Mouse (Mus musculus) hindbrain, postnatal 0 days (tissue): ENCODE data around the gene Gmcl1. TPM values are rescaled to one million over a fixed set of nuclear protein-coding genes. Genes with fewer than 3 reads are reported as not detected.

Experiments
- ATAC-seq: fragments of 200-750 bp; cut with Nextera tagmentation; 2 replicates; pipeline ENCODE4 v1.8.0; 2017; ENCODE audit warnings: mild to moderate bottlenecking, moderate TSS enrichment, moderate library complexity
- DNase-seq: peaks from one replicate; pipeline ENCODE4 v3.0.0-alpha.2; 2015; ENCODE audit warnings: low spot score
- H3K27ac ChIP-seq: fragments of 300-500 bp; sonication (generic); 2 replicates; pipeline ENCODE4 v1.5.1; 2014; ENCODE audit warnings: mild to moderate bottlenecking
- H3K27me3 ChIP-seq: fragments of 300-500 bp; sonication (generic); 2 replicates; pipeline ENCODE4 v1.6.1; 2014; ENCODE audit warnings: low read length, mixed read lengths; ENCODE audit not compliant: insufficient read depth
- H3K36me3 ChIP-seq: fragments of 300-500 bp; sonication (generic); 2 replicates; pipeline ENCODE4 v1.6.1; 2014; ENCODE audit warnings: low read length, mixed read lengths; ENCODE audit not compliant: insufficient read depth
- H3K4me1 ChIP-seq: fragments of 300-500 bp; sonication (generic); 2 replicates; pipeline ENCODE4 v1.6.1; 2014; ENCODE audit warnings: antibody characterized with exemption, low read length, mixed read lengths; ENCODE audit not compliant: insufficient read depth
- H3K4me2 ChIP-seq: fragments of 300-500 bp; sonication (generic); 2 replicates; pipeline ENCODE4 v1.6.1; 2014; ENCODE audit warnings: low read depth, mild to moderate bottlenecking, low read length, moderate library complexity, mixed read lengths
- H3K4me3 ChIP-seq: fragments of 300-500 bp; sonication (generic); 2 replicates; pipeline ENCODE4 v1.5.1; 2014; ENCODE audit warnings: low read length
- H3K9ac ChIP-seq: fragments of 300-500 bp; sonication (generic); replicated peaks from 2 replicates; pipeline ENCODE4 v1.6.1; 2014; ENCODE audit warnings: mild to moderate bottlenecking, low read length, moderate library complexity, mixed read lengths
- H3K9me3 ChIP-seq: fragments of 300-500 bp; sonication (generic); 2 replicates; pipeline ENCODE4 v1.6.1; 2016; ENCODE audit warnings: low read length, mixed read lengths
- CTCF ChIP-seq: IDR thresholded peaks from 2 replicates; pipeline ENCODE4 v1.5.1; 2016; ENCODE audit warnings: antibody characterized with exemption, control low read depth, low read depth
- WGBS: fragments of 180-500 bp; shearing (Covaris S2); extraction: QIAGEN DNeasy Blood & Tissue Kit; methylation state at CpG from one replicate; pipeline ENCODE4 v1.1.7; 2014; 5-methylcytosine and 5-hydroxymethylcytosine counted together
- polyA plus RNA-seq: library from polyadenylated mRNA; unstranded; fragments of >200 nt; fragmentation: Nextera tagmentation; extraction: Ambion mirVana; gene quantifications from 2 replicates; pipeline ENCODE4 v1.2.1, GENCODE M21; 2015
- total RNA-seq: library from RNA; depleted of rRNA; stranded (reverse); fragments of >200 nt; gene quantifications from 2 replicates; pipeline ENCODE4 v1.2.3, GENCODE M21; 2014; rRNA removed

Gene Gmcl1
- total and polyA plus RNA-seq, 2 experiments from 2014 or later, result 15.9 to 25.8 TPM

- H3K9me3 ChIP-seq, result no peaks in the 10 kb centered on the region
- no peaks in the 10 kb centered on the region for H3K4me1 ChIP-seq
- H3K4me3 ChIP-seq, result no peak overlapping the region
- no peak overlapping the region for H3K4me2 ChIP-seq
- no peak overlapping the region for H3K9ac ChIP-seq
- DNase-seq (no peak), ATAC-seq (no peak)
- H3K27me3 ChIP-seq, result no peaks in the 10 kb centered on the region
- TF ChIP-seq CTCF, result no peak
- no peak overlapping the region for H3K27ac ChIP-seq
- WGBS, result 93% methylated on average over 6 of the region's 6 CpGs
- H3K36me3 ChIP-seq, result peaks cover 53% of the 10 kb centered on the region
Observed at GRCm38 (mm10) chr6:86653026-86653425, 80.2 kb downstream of the Gmcl1 start.

DNA sequence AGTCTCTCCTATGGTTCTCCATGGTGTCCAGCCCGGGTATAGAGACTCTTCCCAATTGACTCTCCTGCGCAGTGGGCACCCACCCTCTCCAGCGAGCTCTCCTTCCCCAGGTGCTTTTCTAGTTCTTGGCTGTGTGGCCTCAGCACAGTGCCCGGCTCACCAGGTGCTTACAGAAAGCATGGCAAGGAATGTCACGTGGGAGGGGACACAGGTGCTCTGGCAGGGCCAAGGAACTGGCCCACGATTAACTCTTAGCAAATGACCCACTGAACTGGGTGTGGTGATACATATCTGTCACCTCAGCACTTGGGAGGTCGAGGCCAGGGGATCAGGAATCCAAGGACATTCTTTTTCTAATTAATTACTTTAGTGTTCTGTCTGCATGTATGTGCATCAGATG is 87.0 kb downstream of the Gmcl1 start:
- H3K27ac ChIP-seq, result no peak overlapping the region
- H3K4me2 ChIP-seq, result no peak overlapping the region
- H3K4me3 ChIP-seq, result no peak overlapping the region
- DNase-seq, result no peak
- ATAC-seq, result no peak
- H3K4me1 ChIP-seq, result no peaks in the 10 kb centered on the region
- H3K9me3 ChIP-seq, result no peaks in the 10 kb centered on the region
- H3K9ac ChIP-seq, result no peak overlapping the region
- TF ChIP-seq CTCF, result no peak
- peaks cover 30% of the 10 kb centered on the region for H3K36me3 ChIP-seq
- WGBS, result 78% methylated on average over 7 of the region's 7 CpGs
- no peaks in the 10 kb centered on the region for H3K27me3 ChIP-seq

- no peak for ATAC-seq
- H3K36me3 ChIP-seq, result peaks cover 24% of the 10 kb centered on the region
- H3K27me3 ChIP-seq, result no peaks in the 10 kb centered on the region
- no peak overlapping the region for H3K27ac ChIP-seq
- no peaks in the 10 kb centered on the region for H3K4me1 ChIP-seq
- H3K9ac ChIP-seq, result no peak overlapping the region
- 80% methylated on average over 4 of the region's 4 CpGs for WGBS
- H3K9me3 ChIP-seq, result no peaks in the 10 kb centered on the region
- H3K4me3 ChIP-seq, result no peak overlapping the region
- TF ChIP-seq CTCF, result no peak
- no peak overlapping the region for H3K4me2 ChIP-seq
- DNase-seq, result no peak
Observed at GRCm38 (mm10) chr6:86645551-86645950, 87.6 kb downstream of the Gmcl1 start.

DNA sequence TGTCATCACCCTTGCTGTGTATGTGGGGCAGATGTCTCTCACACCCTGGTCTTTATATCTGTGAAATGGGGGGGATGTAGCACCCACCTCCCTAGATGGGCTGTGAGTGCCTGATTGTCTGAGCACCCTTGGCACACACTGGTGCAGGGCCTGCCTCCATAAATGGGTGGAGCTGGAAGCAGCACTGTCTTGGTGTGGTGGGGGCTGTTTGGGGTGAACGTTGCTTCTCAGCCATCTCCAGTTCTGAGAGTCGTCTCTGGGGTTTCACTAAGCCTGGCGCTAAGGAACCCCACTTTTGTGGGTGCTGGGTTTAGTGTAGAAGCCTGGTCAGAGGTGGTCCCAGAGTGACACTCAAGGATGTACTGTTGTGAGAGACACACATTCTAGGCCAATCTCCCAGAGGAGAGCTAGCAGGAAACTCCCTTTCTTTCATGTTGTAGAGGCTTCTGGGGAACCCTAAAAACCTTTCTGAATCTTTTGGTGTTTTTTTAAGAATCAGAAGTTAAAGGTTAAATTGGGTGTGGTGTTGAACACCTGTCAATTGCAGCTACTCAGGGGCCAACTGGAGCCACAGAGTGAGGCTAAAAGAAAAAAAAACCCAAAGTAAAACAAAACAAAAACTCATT is 88.3 kb downstream of the Gmcl1 start:
- Histone ChIP-seq H3K27ac (no peak overlapping the region), H3K36me3 (peaks cover 18% of the 10 kb centered on the region), H3K27me3 (no peaks in the 10 kb centered on the region), H3K9me3 (no peaks in the 10 kb centered on the region), H3K4me2 (no peak overlapping the region), H3K4me1 (no peaks in the 10 kb centered on the region), H3K4me3 (no peak overlapping the region), H3K9ac (no peak overlapping the region)
- 86% methylated on average over 3 of the region's 3 CpGs for WGBS
- ATAC-seq (no peak), DNase-seq (no peak)
- TF ChIP-seq CTCF, result no peak

Other genes starting within 250 kb of the Gmcl1 start
- 61.7 and 71.3 TPM in 2 replicates for gene Pcbp1, start 207.1 kb downstream of the Gmcl1 start, total RNA-seq
- 300 and 303 TPM in 2 replicates for gene Pcbp1, start 207.1 kb downstream of the Gmcl1 start, polyA plus RNA-seq
- 0.22 and 0.73 TPM in 2 replicates for gene Asprv1, start 105.2 kb downstream of the Gmcl1 start, total RNA-seq
- 0.99 and 1.0 TPM in 2 replicates for gene Asprv1, start 105.2 kb downstream of the Gmcl1 start, polyA plus RNA-seq
- gene Mxd1, start 64.2 kb downstream of the Gmcl1 start, total RNA-seq, result 12.2 and 12.8 TPM in 2 replicates
- 12.0 TPM in 2 replicates for gene Mxd1, start 64.2 kb downstream of the Gmcl1 start, polyA plus RNA-seq
- gene Snrnp27, start 48.9 kb downstream of the Gmcl1 start, total RNA-seq, result 12.7 and 21.6 TPM in 2 replicates
- 107 and 114 TPM in 2 replicates for gene Snrnp27, start 48.9 kb downstream of the Gmcl1 start, polyA plus RNA-seq
- gene Anxa4, start 60.2 kb upstream of the Gmcl1 start, total RNA-seq, result 2.1 and 4.2 TPM in 2 replicates
- 6.4 and 6.8 TPM in 2 replicates for gene Anxa4, start 60.2 kb upstream of the Gmcl1 start, polyA plus RNA-seq
- 77.8 and 80.8 TPM in 2 replicates for gene Aak1, start 116.1 kb upstream of the Gmcl1 start, total RNA-seq
- gene Aak1, start 116.1 kb upstream of the Gmcl1 start, polyA plus RNA-seq, result 27.0 and 32.6 TPM in 2 replicates